Mouse (Mus musculus) cerebellum, adult 11 months (tissue): Measurements from ENCODE around the gene Rad54l.

ENCODE experiments used
- DNase-seq: peaks from one replicate; pipeline ENCODE4 v3.0.0; 2022

The Rad54l gene

GRCm38 (mm10) chr4:116073146-116073545 is 50.3 kb downstream of the Rad54l start:
- no peak for DNase-seq

GRCm38 (mm10) chr4:116070116-116070515 is 53.4 kb downstream of the Rad54l start:
- DNase-seq, result no peak

GRCm38 (mm10) chr4:116063855-116064254 is 59.6 kb downstream of the Rad54l start:
- no peak for DNase-seq

GRCm38 (mm10) chr4:116059012-116059726 is 64.3 kb downstream of the Rad54l start:
- DNase-seq, result no peak

- DNase-seq, result no peak
These were observed 65.9 kb downstream of the Rad54l start for GRCm38 (mm10) chr4:116057559-116057958.

GRCm38 (mm10) chr4:116053399-116053961 is 70.0 kb downstream of the Rad54l start, which contains the start of gene Nsun4:
Gene Nsun4 (minus strand): TSS chr4:116053876.
- peak; percentile 86 for DNase-seq

- DNase-seq, result peak; percentile 29
These were observed 70.8 kb downstream of the Rad54l start for GRCm38 (mm10) chr4:116052526-116053293.

- DNase-seq, result no peak
These were observed 74.3 kb downstream of the Rad54l start for GRCm38 (mm10) chr4:116049211-116049610.

- DNase-seq, result no peak
These were observed 75.2 kb downstream of the Rad54l start for GRCm38 (mm10) chr4:116048130-116048920.

- no peak for DNase-seq
These were observed 75.8 kb downstream of the Rad54l start for GRCm38 (mm10) chr4:116047681-116048080.

- no peak for DNase-seq
These were observed 76.9 kb downstream of the Rad54l start for GRCm38 (mm10) chr4:116046604-116047003.
